Mouse (Mus musculus): ENCODE results near the gene Rcc2.

The Rcc2 gene

GRCm38 (mm10) chr4:140710781-140711180, 10.4 kb downstream of the Rcc2 start:
- DNase-seq (ENCODE audit: low spot score), result no peak

GRCm38 (mm10) chr4:140711360-140711759, 11.0 kb downstream of the Rcc2 start:
- DNase-seq (ENCODE audit: low spot score), result no peak

GRCm38 (mm10) chr4:140713480-140714365, 13.4 kb downstream of the Rcc2 start:
- peak; percentile 92 for DNase-seq (ENCODE audit: low spot score)

- no peak for DNase-seq (ENCODE audit: low spot score)
Observed at GRCm38 (mm10) chr4:140714586-140714985, 14.2 kb downstream of the Rcc2 start.

- no peak for DNase-seq (ENCODE audit: low spot score)
Observed at GRCm38 (mm10) chr4:140716994-140717393, 16.7 kb downstream of the Rcc2 start.

- DNase-seq (ENCODE audit: low spot score), result no peak
Observed at GRCm38 (mm10) chr4:140718436-140718835, 18.1 kb downstream of the Rcc2 start.

- no peak for DNase-seq (ENCODE audit: low spot score)
Observed at GRCm38 (mm10) chr4:140720091-140720490, 19.8 kb downstream of the Rcc2 start.

GRCm38 (mm10) chr4:140721968-140722490, 21.7 kb downstream of the Rcc2 start:
- DNase-seq (ENCODE audit: low spot score), result no peak

- DNase-seq (ENCODE audit: low spot score), result no peak
Observed at GRCm38 (mm10) chr4:140722710-140723109, 22.4 kb downstream of the Rcc2 start.

- DNase-seq (ENCODE audit: low spot score), result no peak
Observed at GRCm38 (mm10) chr4:140723192-140723591, 22.9 kb downstream of the Rcc2 start.

GRCm38 (mm10) chr4:140723801-140724200, 23.5 kb downstream of the Rcc2 start:
- DNase-seq (ENCODE audit: low spot score), result no peak

- no peak for DNase-seq (ENCODE audit: low spot score)
Observed at GRCm38 (mm10) chr4:140724739-140725138, 24.4 kb downstream of the Rcc2 start.

- DNase-seq (ENCODE audit: low spot score), result no peak
Observed at GRCm38 (mm10) chr4:140726907-140727306, 26.6 kb downstream of the Rcc2 start.

GRCm38 (mm10) chr4:140731654-140732053, 31.3 kb downstream of the Rcc2 start:
- DNase-seq (ENCODE audit: low spot score), result no peak

- DNase-seq (ENCODE audit: low spot score), result no peak
Observed at GRCm38 (mm10) chr4:140732871-140733270, 32.5 kb downstream of the Rcc2 start.

GRCm38 (mm10) chr4:140740655-140741054, 40.3 kb downstream of the Rcc2 start:
- no peak for DNase-seq (ENCODE audit: low spot score)

GRCm38 (mm10) chr4:140741401-140741800, 41.1 kb downstream of the Rcc2 start:
- DNase-seq (ENCODE audit: low spot score), result no peak

- no peak for DNase-seq (ENCODE audit: low spot score)
Observed at GRCm38 (mm10) chr4:140742543-140742942, 42.2 kb downstream of the Rcc2 start, which contains the start of gene Padi6. Padi6 (minus strand) TSS chr4:140742643.

- DNase-seq (ENCODE audit: low spot score), result no peak
Observed at GRCm38 (mm10) chr4:140743086-140743485, 42.7 kb downstream of the Rcc2 start.

- DNase-seq (ENCODE audit: low spot score), result peak; percentile 10
Observed at GRCm38 (mm10) chr4:140744654-140745053, 44.3 kb downstream of the Rcc2 start.

- peak; percentile 10 for DNase-seq (ENCODE audit: low spot score)
Observed at GRCm38 (mm10) chr4:140747978-140748377, 47.6 kb downstream of the Rcc2 start.

- DNase-seq (ENCODE audit: low spot score), result peak; percentile 51
Observed at GRCm38 (mm10) chr4:140750328-140750727, 50.0 kb downstream of the Rcc2 start.

- no peak for DNase-seq (ENCODE audit: low spot score)
Observed at GRCm38 (mm10) chr4:140753366-140753765, 53.0 kb downstream of the Rcc2 start.

Measured in lung, postnatal 25 days (tissue).